Mouse (Mus musculus): ENCODE results near the gene Msi2.

The Msi2 gene

GRCm38 (mm10) chr11:88348056-88348455, 370.3 kb downstream of the Msi2 start:
- no peak for DNase-seq

- no peak for DNase-seq
Observed at GRCm38 (mm10) chr11:88346066-88346465, 372.2 kb downstream of the Msi2 start.

- no peak for DNase-seq
Observed at GRCm38 (mm10) chr11:88337926-88338325, 380.4 kb downstream of the Msi2 start.

GRCm38 (mm10) chr11:88334893-88335292, 383.4 kb downstream of the Msi2 start:
- no peak for DNase-seq

GRCm38 (mm10) chr11:88332309-88332934, 385.9 kb downstream of the Msi2 start:
- DNase-seq: no peak

GRCm38 (mm10) chr11:88331722-88332121, 386.6 kb downstream of the Msi2 start:
- DNase-seq: no peak

GRCm38 (mm10) chr11:88330799-88331198, 387.5 kb downstream of the Msi2 start:
- DNase-seq: no peak

- DNase-seq: no peak
Observed at GRCm38 (mm10) chr11:88328813-88329595, 389.3 kb downstream of the Msi2 start.

GRCm38 (mm10) chr11:88327016-88327415, 391.3 kb downstream of the Msi2 start:
- DNase-seq: no peak

GRCm38 (mm10) chr11:88318850-88319249, 399.5 kb downstream of the Msi2 start:
- no peak for DNase-seq

GRCm38 (mm10) chr11:88315393-88315792, 402.9 kb downstream of the Msi2 start:
- no peak for DNase-seq

GRCm38 (mm10) chr11:88314471-88314870, 403.8 kb downstream of the Msi2 start:
- no peak for DNase-seq

GRCm38 (mm10) chr11:88313512-88313911, 404.8 kb downstream of the Msi2 start:
- DNase-seq: no peak

- no peak for DNase-seq
Observed at GRCm38 (mm10) chr11:88311606-88312005, 406.7 kb downstream of the Msi2 start.

GRCm38 (mm10) chr11:88310773-88311172, 407.5 kb downstream of the Msi2 start:
- DNase-seq: no peak

- no peak for DNase-seq
Observed at GRCm38 (mm10) chr11:88309059-88309700, 409.1 kb downstream of the Msi2 start.

GRCm38 (mm10) chr11:88307616-88308543, 410.4 kb downstream of the Msi2 start:
- DNase-seq: no peak

- DNase-seq: no peak
Observed at GRCm38 (mm10) chr11:88305759-88306158, 412.6 kb downstream of the Msi2 start.

- DNase-seq: no peak
Observed at GRCm38 (mm10) chr11:88301619-88302018, 416.7 kb downstream of the Msi2 start.

- no peak for DNase-seq
Observed at GRCm38 (mm10) chr11:88299345-88299744, 419.0 kb downstream of the Msi2 start.

GRCm38 (mm10) chr11:88297526-88297925, 420.8 kb downstream of the Msi2 start:
- no peak for DNase-seq

GRCm38 (mm10) chr11:88295298-88295697, 423.0 kb downstream of the Msi2 start:
- DNase-seq: no peak

- DNase-seq: no peak
Observed at GRCm38 (mm10) chr11:88294394-88294710, 424.0 kb downstream of the Msi2 start.

All from right cerebral cortex, postnatal 25 days (tissue).